Mouse (Mus musculus): ENCODE measurements around the gene Lipe. TPM values are rescaled to one million over a fixed set of nuclear protein-coding genes. Genes with fewer than 3 reads are reported as not detected.
A peak's percentile ranks its signal among the peaks of the same experiment; 100 is the strongest.
"Not testable (repeated sequence)": the region's sequence is repeated elsewhere in the genome, so short reads cannot be mapped to it uniquely, and the experiment has no call there.

The Lipe gene
- total and polyA plus RNA-seq, 2 experiments from 2014 or later, result 7.8 to 18.7 TPM

DNA sequence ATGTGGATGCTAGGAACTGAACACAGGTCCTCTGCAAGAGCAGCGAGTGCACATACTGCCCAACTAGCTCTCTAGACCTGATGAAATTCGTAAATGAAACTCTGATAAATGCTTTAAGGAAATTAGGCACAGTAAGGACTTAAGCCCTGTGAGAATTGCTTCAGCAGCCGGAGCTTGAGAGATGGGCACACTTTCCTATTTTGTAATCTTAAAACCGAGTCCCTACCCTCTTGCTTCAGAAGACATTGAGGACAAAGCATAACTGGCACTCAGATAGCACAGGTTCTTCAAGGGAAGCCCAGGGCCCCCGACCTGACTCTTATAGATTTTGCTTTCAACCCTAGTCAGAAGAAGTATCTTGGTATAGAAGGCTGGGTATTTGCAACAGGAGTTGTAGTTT, 28.6 kb upstream of the Lipe start:
- no peak for ATAC-seq
- TF ChIP-seq CTCF (IDR thresholded peaks at IDR 0.05; ENCODE audit: low read depth), result no peak
- Histone ChIP-seq H3K36me3 (ENCODE audit: insufficient read depth, low read length) (no peaks in the 10 kb centered on the region), H3K27me3 (ENCODE audit: insufficient read depth, low read length) (no peaks in the 10 kb centered on the region), H3K27ac (no peak overlapping the region), H3K4me3 (ENCODE audit: low read length) (no peak overlapping the region), H3K4me1 (ENCODE audit: insufficient read depth, low read length) (no peaks in the 10 kb centered on the region), H3K9me3 (ENCODE audit: low read length) (no peaks in the 10 kb centered on the region), H3K9ac (replicated peaks; ENCODE audit: low read length) (no peak overlapping the region), H3K4me2 (ENCODE audit: low read depth, low read length) (no peak overlapping the region)
- no peak for DNase-seq (ENCODE audit: low spot score)
- WGBS, result 79% methylated on average over 5 of the region's 5 CpGs

GRCm38 (mm10) chr7:25426380-25426779, 27.9 kb upstream of the Lipe start:
- not testable (repeated sequence) for H3K4me3 ChIP-seq (ENCODE audit: low read length); H3K36me3 ChIP-seq (ENCODE audit: insufficient read depth, low read length); H3K4me1 ChIP-seq (ENCODE audit: insufficient read depth, low read length); H3K9me3 ChIP-seq (ENCODE audit: low read length); H3K9ac ChIP-seq (replicated peaks; ENCODE audit: low read length); H3K4me2 ChIP-seq (ENCODE audit: low read depth, low read length); H3K27me3 ChIP-seq (ENCODE audit: insufficient read depth, low read length); H3K27ac ChIP-seq; ATAC-seq; DNase-seq (ENCODE audit: low spot score)
- 89% methylated on average over 4 of the region's 4 CpGs for WGBS

GRCm38 (mm10) chr7:25424429-25424828, 25.9 kb upstream of the Lipe start:
- Histone ChIP-seq H3K4me2 (ENCODE audit: low read depth, low read length) (no peak overlapping the region), H3K27me3 (ENCODE audit: insufficient read depth, low read length) (no peaks in the 10 kb centered on the region), H3K36me3 (ENCODE audit: insufficient read depth, low read length) (no peaks in the 10 kb centered on the region), H3K4me3 (ENCODE audit: low read length) (no peak overlapping the region), H3K9me3 (ENCODE audit: low read length) (no peaks in the 10 kb centered on the region), H3K9ac (replicated peaks; ENCODE audit: low read length) (no peak overlapping the region), H3K4me1 (ENCODE audit: insufficient read depth, low read length) (no peaks in the 10 kb centered on the region), H3K27ac (no peak overlapping the region)
- DNase-seq (ENCODE audit: low spot score) (peak; percentile 94), ATAC-seq (peak; percentile 64)
- peak; percentile 88 for TF ChIP-seq CTCF (IDR thresholded peaks at IDR 0.05; ENCODE audit: low read depth)
- 38% methylated on average over 4 of the region's 4 CpGs for WGBS

- Histone ChIP-seq H3K9ac (replicated peaks; ENCODE audit: low read length) (no peak overlapping the region), H3K9me3 (ENCODE audit: low read length) (no peaks in the 10 kb centered on the region), H3K27ac (no peak overlapping the region), H3K27me3 (ENCODE audit: insufficient read depth, low read length) (no peaks in the 10 kb centered on the region), H3K4me2 (ENCODE audit: low read depth, low read length) (no peak overlapping the region), H3K4me1 (ENCODE audit: insufficient read depth, low read length) (no peaks in the 10 kb centered on the region), H3K36me3 (ENCODE audit: insufficient read depth, low read length) (no peaks in the 10 kb centered on the region), H3K4me3 (ENCODE audit: low read length) (no peak overlapping the region)
- WGBS, result 64% methylated on average over 16 of the region's 16 CpGs
- DNase-seq (ENCODE audit: low spot score) (peak; percentile 10), ATAC-seq (no peak)
- no peak for TF ChIP-seq CTCF (IDR thresholded peaks at IDR 0.05; ENCODE audit: low read depth)
Measured at GRCm38 (mm10) chr7:25422286-25422841, 23.9 kb upstream of the Lipe start.

- Histone ChIP-seq H3K27me3 (ENCODE audit: insufficient read depth, low read length) (no peaks in the 10 kb centered on the region), H3K4me3 (ENCODE audit: low read length) (no peak overlapping the region), H3K9ac (replicated peaks; ENCODE audit: low read length) (no peak overlapping the region), H3K27ac (no peak overlapping the region), H3K4me2 (ENCODE audit: low read depth, low read length) (no peak overlapping the region), H3K4me1 (ENCODE audit: insufficient read depth, low read length) (no peaks in the 10 kb centered on the region), H3K36me3 (ENCODE audit: insufficient read depth, low read length) (no peaks in the 10 kb centered on the region), H3K9me3 (ENCODE audit: low read length) (no peaks in the 10 kb centered on the region)
- WGBS, result 86% methylated on average over 4 of the region's 4 CpGs
- TF ChIP-seq CTCF (IDR thresholded peaks at IDR 0.05; ENCODE audit: low read depth), result no peak
- ATAC-seq (no peak), DNase-seq (ENCODE audit: low spot score) (no peak)
Measured at GRCm38 (mm10) chr7:25419943-25420342, 21.4 kb upstream of the Lipe start.

GRCm38 (mm10) chr7:25419536-25419935, 21.0 kb upstream of the Lipe start:
- H3K36me3 ChIP-seq (ENCODE audit: insufficient read depth, low read length), result no peaks in the 10 kb centered on the region
- H3K4me1 ChIP-seq (ENCODE audit: insufficient read depth, low read length), result no peaks in the 10 kb centered on the region
- H3K27me3 ChIP-seq (ENCODE audit: insufficient read depth, low read length), result no peaks in the 10 kb centered on the region
- H3K4me3 ChIP-seq (ENCODE audit: low read length), result no peak overlapping the region
- H3K9ac ChIP-seq (replicated peaks; ENCODE audit: low read length), result no peak overlapping the region
- WGBS, result 87% methylated on average over 8 of the region's 8 CpGs
- no peak for ATAC-seq
- no peaks in the 10 kb centered on the region for H3K9me3 ChIP-seq (ENCODE audit: low read length)
- no peak overlapping the region for H3K4me2 ChIP-seq (ENCODE audit: low read depth, low read length)
- no peak for TF ChIP-seq CTCF (IDR thresholded peaks at IDR 0.05; ENCODE audit: low read depth)
- no peak for DNase-seq (ENCODE audit: low spot score)
- no peak overlapping the region for H3K27ac ChIP-seq

- Histone ChIP-seq H3K4me1 (ENCODE audit: insufficient read depth, low read length) (no peaks in the 10 kb centered on the region), H3K9ac (replicated peaks; ENCODE audit: low read length) (no peak overlapping the region), H3K4me3 (ENCODE audit: low read length) (no peak overlapping the region), H3K9me3 (ENCODE audit: low read length) (no peaks in the 10 kb centered on the region), H3K27me3 (ENCODE audit: insufficient read depth, low read length) (no peaks in the 10 kb centered on the region), H3K4me2 (ENCODE audit: low read depth, low read length) (no peak overlapping the region), H3K27ac (no peak overlapping the region), H3K36me3 (ENCODE audit: insufficient read depth, low read length) (no peaks in the 10 kb centered on the region)
- DNase-seq (ENCODE audit: low spot score), result peak; percentile 33
- no peak for ATAC-seq
- 79% methylated on average over 1 of the region's 1 CpGs for WGBS
- TF ChIP-seq CTCF (IDR thresholded peaks at IDR 0.05; ENCODE audit: low read depth), result peak; percentile 67
Measured at GRCm38 (mm10) chr7:25417597-25417996, 19.1 kb upstream of the Lipe start.
